Mouse (Mus musculus) stomach, postnatal 0 days (tissue): ENCODE measurements around the gene Nlrp10.

Experiments used
- CTCF ChIP-seq: IDR thresholded peaks from 2 replicates; pipeline ENCODE4 v1.5.1; 2016; ENCODE audit warnings: antibody characterized with exemption, low read depth, mild to moderate bottlenecking, moderate library complexity
- EP300 ChIP-seq: optimal IDR thresholded peaks from 2 replicates; pipeline ENCODE3; 2016; ENCODE audit warnings: antibody characterized with exemption

DNA sequence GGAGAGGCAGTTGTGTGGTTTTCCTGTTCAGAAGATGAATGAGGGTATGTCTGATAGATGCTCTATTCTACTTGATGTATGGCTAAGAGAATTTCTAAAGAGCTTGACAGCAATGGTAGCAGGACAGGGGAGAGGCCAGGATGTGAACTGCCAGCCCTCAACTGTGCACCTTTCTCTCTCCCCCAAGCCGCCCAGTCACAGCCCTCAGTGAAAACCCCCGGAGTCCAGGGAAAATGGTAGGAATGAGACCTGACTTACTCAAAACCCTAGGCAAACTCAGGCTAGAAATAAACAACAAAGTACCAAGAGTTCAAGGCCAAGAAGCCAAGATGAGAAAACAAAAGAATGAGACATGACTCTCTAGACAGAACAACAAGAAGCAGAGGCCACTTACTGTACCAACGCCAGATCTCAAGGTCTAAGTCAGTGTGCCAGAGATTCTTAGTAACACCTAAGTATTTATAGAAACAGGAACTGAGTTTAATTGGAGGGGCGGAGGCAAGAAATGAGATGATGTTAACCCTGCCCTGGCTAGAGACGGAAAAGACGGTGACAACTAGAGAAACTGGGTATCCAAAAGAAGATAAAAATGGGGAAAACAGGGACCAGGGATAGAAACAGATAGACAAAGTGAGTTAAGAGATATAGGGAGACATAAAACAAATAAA is at the start of gene Nlrp10:
- TF ChIP-seq EP300 (no peak), CTCF (no peak)
